Mouse (Mus musculus) liver, adult 2 months (tissue): Measurements from ENCODE around the gene Armh2. TPM values are rescaled to one million over a fixed set of nuclear protein-coding genes. Genes with fewer than 3 reads are reported as not detected.

Experiments used
- DNase-seq: peaks from one replicate; pipeline ENCODE4 v3.0.0-alpha.2; 2011; ENCODE audit warnings: low read depth, low spot score; ENCODE audit errors: extremely low read depth
- H3K27ac ChIP-seq: fragments of 200-500 bp; replicated peaks from 2 replicates; pipeline ENCODE4 v1.5.1; 2012; ENCODE audit warnings: low read depth, mild to moderate bottlenecking, control low read depth, inconsistent platforms, low read length; ENCODE audit not compliant: insufficient read depth
- H3K27me3 ChIP-seq: fragments of 200-500 bp; 2 replicates; pipeline ENCODE4 v1.6.1; 2012; ENCODE audit warnings: mild to moderate bottlenecking, moderate library complexity, low read length, inconsistent platforms; ENCODE audit not compliant: control insufficient read depth, insufficient read depth
- H3K36me3 ChIP-seq: fragments of 200-500 bp; 2 replicates; pipeline ENCODE4 v1.6.1; 2012; ENCODE audit warnings: low read length, inconsistent platforms; ENCODE audit not compliant: control insufficient read depth, insufficient read depth
- H3K4me1 ChIP-seq: fragments of 200-500 bp; 2 replicates; pipeline ENCODE4 v1.6.1; 2011; ENCODE audit warnings: low read length; ENCODE audit not compliant: control insufficient read depth, insufficient read depth
- H3K4me3 ChIP-seq: fragments of 200-500 bp; 2 replicates; pipeline ENCODE4 v1.5.1; 2011; ENCODE audit warnings: low read depth, mild to moderate bottlenecking, control low read depth, low read length, moderate library complexity; ENCODE audit not compliant: insufficient read depth
- H3K79me2 ChIP-seq: fragments of 200-500 bp; 2 replicates; pipeline ENCODE4 v1.6.1; 2012; ENCODE audit warnings: inconsistent platforms, mild to moderate bottlenecking, low read length, moderate library complexity; ENCODE audit not compliant: control insufficient read depth, insufficient read depth
- H3K9ac ChIP-seq: fragments of 200-500 bp; 2 replicates; pipeline ENCODE4 v1.6.1; 2012; ENCODE audit warnings: low read depth, mild to moderate bottlenecking, control low read depth, inconsistent platforms, low read length
- CTCF ChIP-seq: fragments of 200-500 bp; IDR thresholded peaks from 2 replicates; pipeline ENCODE4 v1.5.1; 2011; ENCODE audit warnings: low read depth, low read length, control low read depth
- POLR2A ChIP-seq: fragments of 200-500 bp; IDR thresholded peaks from 2 replicates; pipeline ENCODE4 v1.6.1; 2011; ENCODE audit warnings: low read length, control low read depth; ENCODE audit not compliant: insufficient read depth; ENCODE audit errors: extremely low read depth
- WGBS: fragments of 180-500 bp; shearing (Covaris S2); methylation state at CpG from one replicate; pipeline ENCODE4 v1.1.7; 2018; 5-methylcytosine and 5-hydroxymethylcytosine counted together
- polyA plus RNA-seq: library from polyadenylated mRNA; depleted of rRNA; stranded (reverse); fragments of >200 nt; gene quantifications from 2 replicates; pipeline ENCODE4 v1.2.3, GENCODE M21; 2012
- total RNA-seq: library from RNA; depleted of rRNA; stranded (reverse); fragments of >200 nt; gene quantifications from 2 replicates; pipeline ENCODE4 v1.2.3, GENCODE M21; 2014

Gene Armh2
- total and polyA plus RNA-seq, 2 experiments = not detected

DNA sequence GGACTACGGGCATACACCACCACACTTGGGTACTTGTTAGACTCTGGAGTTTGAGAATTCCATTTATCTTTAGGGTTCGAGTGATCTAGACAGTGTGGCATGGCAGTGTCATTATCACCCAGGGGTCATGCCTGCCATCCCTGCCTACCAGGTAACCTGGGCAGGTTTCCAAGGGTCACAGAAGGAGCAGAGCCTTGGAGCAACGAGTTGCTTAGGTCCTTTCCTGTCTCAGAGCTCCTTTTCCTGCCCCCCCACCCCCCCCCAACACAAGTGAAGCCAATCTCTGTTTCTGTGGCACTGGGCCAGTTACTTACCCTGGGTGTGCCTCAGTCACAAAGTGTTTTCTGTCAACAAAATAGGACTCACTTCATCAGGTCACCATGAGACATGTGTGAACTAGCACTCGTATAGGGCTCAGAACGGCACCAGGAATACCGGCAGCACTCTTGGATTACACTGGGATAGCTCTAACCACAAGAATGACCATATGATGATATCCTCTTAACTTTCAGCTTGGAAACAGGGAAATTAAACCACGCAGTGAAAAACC is 28.4 kb upstream of the Armh2 start:
- Histone ChIP-seq H3K36me3 (no peaks in the 10 kb centered on the region), H3K27me3 (no peaks in the 10 kb centered on the region), H3K4me3 (no peak overlapping the region), H3K79me2 (no peaks in the 10 kb centered on the region), H3K9ac (no peak overlapping the region), H3K4me1 (no peaks in the 10 kb centered on the region), H3K27ac (no peak overlapping the region)
- 62% methylated on average over 7 of the region's 7 CpGs for WGBS
- DNase-seq = no peak
- TF ChIP-seq CTCF = no peak

DNA sequence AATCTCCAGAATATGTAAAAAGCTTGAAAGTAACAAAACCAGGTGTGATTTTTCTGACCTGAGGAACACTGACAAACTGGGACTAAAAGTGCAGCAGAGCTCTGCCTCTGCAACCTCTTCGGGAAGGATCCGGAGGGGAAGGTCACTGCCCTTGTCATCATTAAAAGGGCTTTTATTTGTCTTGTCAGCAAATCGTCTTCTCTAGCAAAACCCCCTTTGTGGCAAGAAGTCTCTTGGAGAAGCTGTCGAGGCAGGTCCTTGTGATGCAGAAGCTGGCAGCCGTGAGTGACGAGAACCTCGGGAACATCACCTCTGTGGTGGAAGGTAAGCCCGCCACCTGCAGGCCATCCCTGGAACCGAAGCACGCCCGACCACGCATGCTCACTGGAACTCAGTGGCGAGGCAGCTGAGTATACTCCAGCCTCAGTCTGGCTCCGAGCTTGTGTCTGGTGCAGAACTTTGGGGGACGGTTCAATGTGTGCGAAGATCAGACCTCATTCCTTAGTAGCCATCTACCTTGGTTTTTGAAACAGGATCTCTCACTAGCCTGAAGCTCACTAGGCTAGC is 27.5 kb upstream of the Armh2 start:
- peak; percentile 96 for TF ChIP-seq CTCF
- no peak for TF ChIP-seq POLR2A
- H3K36me3 ChIP-seq = no peaks in the 10 kb centered on the region
- H3K4me3 ChIP-seq = no peak overlapping the region
- peak; percentile 62 for DNase-seq
- WGBS = 7% methylated on average over 16 of the region's 16 CpGs
- H3K4me1 ChIP-seq = no peaks in the 10 kb centered on the region
- peak overlapping the region; percentile 38; the same call in 1 of the 2 replicates for H3K9ac ChIP-seq
- H3K79me2 ChIP-seq = no peaks in the 10 kb centered on the region
- no peak overlapping the region for H3K27ac ChIP-seq
- no peaks in the 10 kb centered on the region for H3K27me3 ChIP-seq

DNA sequence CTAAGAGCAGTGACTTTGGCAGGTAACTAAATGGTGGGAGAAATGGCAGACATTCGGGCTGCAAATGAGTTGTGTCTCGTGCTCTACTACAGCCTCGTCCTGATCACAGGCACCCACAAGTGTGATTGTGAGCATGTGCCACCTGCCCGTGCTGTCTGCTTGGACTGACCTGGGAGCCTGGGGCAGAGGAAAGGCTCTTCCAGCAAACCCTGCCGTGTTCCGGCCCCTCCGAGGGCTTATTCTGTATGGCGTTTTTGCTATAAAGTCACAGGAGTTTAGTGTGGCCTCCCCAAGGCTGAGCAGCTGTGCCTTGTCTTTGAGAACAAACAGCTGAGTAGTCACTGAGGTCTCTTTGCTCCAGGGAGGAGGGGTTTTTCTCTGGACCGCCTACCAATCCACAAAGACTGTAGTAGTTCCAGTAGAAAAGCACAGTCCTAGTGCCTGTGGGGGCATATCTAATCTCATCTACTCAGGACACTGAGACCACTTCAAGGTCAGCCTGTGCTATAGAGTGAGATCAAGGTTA is 26.6 kb upstream of the Armh2 start:
- H3K9ac ChIP-seq = no peak overlapping the region
- H3K79me2 ChIP-seq = no peaks in the 10 kb centered on the region
- no peak for DNase-seq
- TF ChIP-seq CTCF (no peak), POLR2A (no peak)
- H3K36me3 ChIP-seq = no peaks in the 10 kb centered on the region
- 89% methylated on average over 9 of the region's 9 CpGs for WGBS
- H3K27ac ChIP-seq = no peak overlapping the region
- H3K27me3 ChIP-seq = no peaks in the 10 kb centered on the region
- no peak overlapping the region for H3K4me3 ChIP-seq
- H3K4me1 ChIP-seq = no peaks in the 10 kb centered on the region

DNA sequence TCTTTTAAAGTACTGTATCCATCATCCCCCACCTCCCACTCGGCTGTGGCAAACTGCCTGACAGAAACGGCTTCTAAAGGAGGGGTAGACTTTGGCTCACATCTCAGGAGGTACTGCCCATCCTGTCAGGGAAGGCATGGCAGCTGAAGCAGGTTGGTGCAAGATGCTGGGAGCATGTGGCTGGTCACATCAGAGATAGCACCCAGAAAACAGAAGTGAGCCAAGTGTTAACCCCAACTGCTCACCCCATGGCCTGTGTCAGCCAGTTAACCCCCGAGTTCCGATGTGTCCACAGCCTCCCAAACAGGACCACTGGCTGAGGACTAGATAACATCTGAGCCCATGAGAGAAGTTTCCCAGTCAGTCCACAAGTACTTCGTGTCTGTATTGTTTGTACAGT is 25.4 kb upstream of the Armh2 start:
- Histone ChIP-seq H3K27me3 (no peaks in the 10 kb centered on the region), H3K4me1 (no peaks in the 10 kb centered on the region), H3K9ac (no peak overlapping the region), H3K79me2 (no peaks in the 10 kb centered on the region), H3K4me3 (no peak overlapping the region), H3K27ac (no peak overlapping the region), H3K36me3 (no peaks in the 10 kb centered on the region)
- DNase-seq = no peak
- 63% methylated on average over 5 of the region's 5 CpGs for WGBS
- TF ChIP-seq POLR2A (no peak), CTCF (no peak)

DNA sequence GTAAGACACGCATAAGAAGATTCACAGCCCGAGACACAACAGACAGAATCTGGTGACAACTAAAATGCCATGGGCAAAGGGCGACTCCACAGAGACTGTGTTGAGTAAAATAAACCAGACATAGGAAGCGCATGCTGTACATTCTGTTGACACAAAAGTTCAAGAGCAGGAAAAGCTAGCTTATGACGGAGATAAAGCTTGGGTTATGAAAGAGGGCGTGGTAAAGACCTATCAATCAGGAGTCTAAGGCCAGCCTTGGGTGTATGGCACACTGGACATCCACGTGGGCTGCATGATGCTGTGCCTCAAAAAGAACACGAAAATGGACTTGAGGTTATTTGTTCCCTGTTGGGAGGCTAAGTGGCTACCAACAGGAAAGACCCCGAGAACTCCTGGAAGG is 24.6 kb upstream of the Armh2 start:
- Histone ChIP-seq H3K9ac (no peak overlapping the region), H3K27ac (no peak overlapping the region), H3K4me3 (no peak overlapping the region), H3K27me3 (no peaks in the 10 kb centered on the region), H3K36me3 (no peaks in the 10 kb centered on the region), H3K4me1 (no peaks in the 10 kb centered on the region), H3K79me2 (no peaks in the 10 kb centered on the region)
- WGBS = 61% methylated on average over 9 of the region's 9 CpGs
- no peak for TF ChIP-seq CTCF
- TF ChIP-seq POLR2A = no peak
- DNase-seq = no peak

DNA sequence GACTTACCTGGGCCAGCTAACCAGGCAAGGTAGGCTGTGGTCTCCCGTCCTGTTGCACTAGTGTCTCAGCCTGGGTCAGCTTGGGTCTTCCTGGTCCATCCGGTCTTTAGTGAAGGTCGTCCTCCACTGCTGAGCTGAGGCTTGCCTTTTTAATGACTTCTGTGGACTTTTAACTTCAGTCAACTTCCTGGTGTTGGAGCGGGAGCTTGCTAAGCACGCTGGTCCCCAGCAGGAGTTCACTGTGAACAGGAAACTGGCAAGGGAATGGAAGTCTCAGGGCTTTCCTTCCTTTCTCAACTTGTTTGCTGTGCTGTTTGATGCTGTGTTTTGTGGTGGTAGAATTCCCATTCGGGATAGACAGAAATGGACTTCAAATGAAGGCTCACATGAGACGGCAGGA is 23.4 kb upstream of the Armh2 start:
- Histone ChIP-seq H3K79me2 (no peaks in the 10 kb centered on the region), H3K9ac (no peak overlapping the region), H3K27ac (no peak overlapping the region), H3K4me3 (no peak overlapping the region), H3K36me3 (no peaks in the 10 kb centered on the region), H3K4me1 (no peaks in the 10 kb centered on the region), H3K27me3 (no peaks in the 10 kb centered on the region)
- no peak for TF ChIP-seq POLR2A
- TF ChIP-seq CTCF = no peak
- 58% methylated on average over 7 of the region's 7 CpGs for WGBS
- DNase-seq = no peak
